Mouse (Mus musculus): ENCODE measurements around the gene Fastkd1. TPM values are rescaled to one million over a fixed set of nuclear protein-coding genes. Genes with fewer than 3 reads are reported as not detected.
"Not testable (repeated sequence)": the region's sequence is repeated elsewhere in the genome, so short reads cannot be mapped to it uniquely, and the experiment has no call there.

The Fastkd1 gene
- total RNA-seq (2014; fragmentation: Nextera tagmentation): 16.4 and 19.6 TPM in 2 replicates
- 14.3 and 16.8 TPM in 2 replicates for total RNA-seq (2017)

DNA sequence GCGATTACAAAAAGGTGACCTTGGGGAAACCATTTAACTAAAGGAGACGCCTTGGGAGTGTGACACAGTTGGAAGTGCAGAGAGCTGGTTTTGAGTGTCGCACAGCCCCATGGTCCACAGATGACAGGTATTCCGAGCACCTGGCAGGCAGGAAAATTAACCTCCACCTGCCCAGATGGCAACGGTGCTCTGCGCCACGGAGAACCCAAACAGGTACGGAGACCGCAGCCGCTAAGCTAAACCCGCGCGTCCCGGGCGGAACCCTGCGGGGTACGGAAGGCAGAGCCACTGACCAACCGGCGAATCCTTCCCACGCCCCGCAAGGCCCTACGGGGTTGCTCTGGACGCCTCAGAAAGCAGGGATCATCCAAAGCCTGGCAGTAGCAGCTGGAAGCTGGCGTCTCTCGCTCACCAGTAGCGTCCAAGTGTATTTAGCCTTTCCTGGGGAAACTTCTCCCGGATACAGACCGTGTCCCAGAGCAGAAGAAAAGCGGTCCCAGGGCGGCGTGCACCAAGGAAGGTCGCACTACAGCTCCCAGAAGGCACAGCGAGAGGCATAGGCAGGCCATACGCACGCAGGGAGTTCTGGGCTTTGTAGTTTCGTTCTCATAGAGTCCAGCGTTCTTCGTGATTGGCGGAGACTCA, at the start of gene Fastkd1:
Gene Fastkd1, minus strand, starts transcription at position 536 of the 645 bp plus-strand sequence.
- peak; percentile 95 for ATAC-seq (replicated peaks; ENCODE audit: poor library complexity, severe bottlenecking)

GRCm38 (mm10) chr2:69760980-69761379, 47.7 kb upstream of the Fastkd1 start:
- ATAC-seq (replicated peaks; ENCODE audit: poor library complexity, severe bottlenecking): no peak

DNA sequence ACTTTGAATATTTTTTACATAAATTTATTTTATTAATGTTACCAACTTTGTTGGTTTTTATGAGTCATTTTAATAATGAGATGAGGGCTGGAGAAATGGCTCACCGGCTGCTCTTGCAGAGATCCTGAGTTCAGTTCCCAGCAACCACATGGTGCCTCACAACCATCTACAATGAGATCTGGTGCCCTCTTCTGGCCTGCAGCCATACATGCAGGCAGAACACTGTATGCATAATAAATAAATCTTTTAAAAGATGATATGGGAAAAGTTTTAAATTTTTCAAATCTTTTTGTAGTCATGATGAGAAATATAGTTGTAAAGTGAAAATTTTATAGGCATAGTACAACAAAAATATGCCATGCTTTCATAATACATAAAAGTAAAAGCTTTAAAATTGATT, 31.8 kb upstream of the Fastkd1 start:
- ATAC-seq (replicated peaks; ENCODE audit: poor library complexity, severe bottlenecking): no peak

DNA sequence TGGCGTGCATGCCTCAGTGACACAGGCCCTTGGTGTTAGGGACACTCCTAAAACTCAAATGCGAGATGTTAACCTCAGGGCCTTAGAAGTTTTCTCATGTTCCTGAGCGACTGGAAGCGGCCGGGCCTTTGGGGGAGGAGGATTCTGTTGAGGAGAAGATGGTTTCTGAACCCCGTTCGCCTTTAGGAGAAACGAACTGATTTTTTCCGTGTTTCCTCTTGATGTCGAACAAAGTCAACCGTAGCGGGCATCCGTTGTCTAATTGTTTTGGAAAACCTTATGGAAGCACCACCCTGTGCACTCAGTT, 10.2 kb upstream of the Fastkd1 start:
- no peak for ATAC-seq (replicated peaks; ENCODE audit: poor library complexity, severe bottlenecking)

- ATAC-seq (replicated peaks; ENCODE audit: poor library complexity, severe bottlenecking): peak; percentile 81
Observed at GRCm38 (mm10) chr2:69722650-69723518, 9.6 kb upstream of the Fastkd1 start.

- no peak for ATAC-seq (replicated peaks; ENCODE audit: poor library complexity, severe bottlenecking)
Observed at GRCm38 (mm10) chr2:69722273-69722649, 8.9 kb upstream of the Fastkd1 start, which contains the start of gene Ppig. TSS of gene Ppig (plus strand) at chr2:69722545.

GRCm38 (mm10) chr2:69719121-69719520, 5.8 kb upstream of the Fastkd1 start:
- ATAC-seq (replicated peaks; ENCODE audit: poor library complexity, severe bottlenecking): no peak; the same call in 1 of the 2 replicates

DNA sequence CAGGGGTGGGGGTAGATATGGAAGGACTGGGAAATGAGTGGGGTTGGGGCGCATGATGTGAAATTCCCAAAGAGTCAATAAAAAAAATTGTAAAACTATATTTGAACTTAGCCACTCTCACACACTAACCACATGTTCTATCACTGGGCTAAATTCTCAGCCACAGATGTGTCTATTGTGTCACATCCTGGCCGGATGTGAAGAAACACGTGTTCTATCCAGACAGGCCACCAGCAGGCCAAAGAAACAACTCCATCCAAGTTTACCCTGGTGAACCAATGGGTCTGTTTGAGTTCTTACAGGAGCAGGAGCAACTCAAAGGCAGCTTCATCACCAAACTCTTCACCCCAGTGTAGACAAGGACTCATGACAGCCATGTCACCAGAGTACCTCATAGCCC, 3.2 kb upstream of the Fastkd1 start:
- ATAC-seq (replicated peaks; ENCODE audit: poor library complexity, severe bottlenecking): peak; percentile 67

DNA sequence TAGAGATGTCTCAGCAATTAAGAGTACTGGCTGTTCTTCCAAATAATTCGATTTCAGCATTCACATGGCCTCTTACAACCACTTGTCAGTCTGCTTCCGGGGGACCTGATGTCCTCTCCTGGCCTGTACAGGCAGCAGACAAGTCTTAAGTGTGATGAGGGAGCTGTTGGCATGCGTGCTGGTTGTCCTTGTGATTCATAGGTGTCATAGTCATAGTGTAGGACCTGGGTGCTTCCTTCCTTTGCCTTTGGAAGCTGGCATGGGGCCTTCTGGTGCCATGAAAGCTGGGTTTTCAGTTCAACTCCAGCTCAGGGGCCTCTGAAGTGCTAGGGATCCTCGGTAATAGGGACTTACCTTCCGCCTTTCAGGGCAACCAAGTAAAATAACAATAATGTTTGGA, 810 bp upstream of the Fastkd1 start:
- ATAC-seq (replicated peaks; ENCODE audit: poor library complexity, severe bottlenecking): no peak

- ATAC-seq (replicated peaks; ENCODE audit: poor library complexity, severe bottlenecking): no peak
Observed at GRCm38 (mm10) chr2:69713626-69714014, 304 bp upstream of the Fastkd1 start.

DNA sequence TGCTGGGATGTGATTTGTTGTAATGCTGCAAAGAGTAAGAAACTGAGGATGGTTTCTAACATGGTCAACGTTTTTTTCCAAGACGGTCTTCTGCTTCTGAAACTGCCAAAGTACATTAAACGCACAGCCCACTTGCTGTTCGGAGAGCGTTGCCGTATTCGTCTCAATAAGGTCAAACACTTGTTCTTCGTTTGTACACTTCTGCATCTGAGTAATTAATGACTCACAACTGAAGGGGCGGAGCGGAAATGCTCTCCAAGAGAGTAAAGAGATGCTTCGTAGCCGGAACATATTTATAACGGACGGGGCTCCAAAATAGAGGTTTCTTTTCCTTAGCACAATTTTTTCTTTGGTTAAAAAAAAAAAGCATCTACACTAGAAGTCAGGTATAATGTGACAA, 1.1 kb downstream of the Fastkd1 start:
- no peak for ATAC-seq (replicated peaks; ENCODE audit: poor library complexity, severe bottlenecking)

- no peak for ATAC-seq (replicated peaks; ENCODE audit: poor library complexity, severe bottlenecking)
Observed at GRCm38 (mm10) chr2:69700446-69700845, 12.9 kb downstream of the Fastkd1 start.

DNA sequence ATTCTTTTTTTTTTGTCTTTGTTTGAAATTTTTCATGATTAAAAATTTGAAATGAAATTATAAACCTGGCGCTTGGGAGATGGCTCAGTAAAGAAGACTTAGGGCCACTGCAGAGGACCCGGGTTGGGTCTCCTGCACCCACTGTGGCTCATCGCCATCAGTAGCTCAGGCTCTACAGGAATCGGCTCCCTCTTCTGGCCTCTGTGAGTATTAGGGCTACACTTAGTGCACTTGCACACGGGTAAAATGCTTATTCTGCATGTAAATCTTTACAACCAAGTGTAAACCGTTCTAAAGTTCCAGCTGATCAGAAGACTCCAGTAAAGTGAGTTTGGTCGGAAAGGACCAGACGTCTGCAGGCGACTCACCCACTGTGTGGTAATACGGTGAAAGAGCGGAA, 19.8 kb downstream of the Fastkd1 start:
- no peak for ATAC-seq (replicated peaks; ENCODE audit: poor library complexity, severe bottlenecking)

- ATAC-seq (replicated peaks; ENCODE audit: poor library complexity, severe bottlenecking): no peak
Observed at GRCm38 (mm10) chr2:69690843-69691242, 22.5 kb downstream of the Fastkd1 start.

DNA sequence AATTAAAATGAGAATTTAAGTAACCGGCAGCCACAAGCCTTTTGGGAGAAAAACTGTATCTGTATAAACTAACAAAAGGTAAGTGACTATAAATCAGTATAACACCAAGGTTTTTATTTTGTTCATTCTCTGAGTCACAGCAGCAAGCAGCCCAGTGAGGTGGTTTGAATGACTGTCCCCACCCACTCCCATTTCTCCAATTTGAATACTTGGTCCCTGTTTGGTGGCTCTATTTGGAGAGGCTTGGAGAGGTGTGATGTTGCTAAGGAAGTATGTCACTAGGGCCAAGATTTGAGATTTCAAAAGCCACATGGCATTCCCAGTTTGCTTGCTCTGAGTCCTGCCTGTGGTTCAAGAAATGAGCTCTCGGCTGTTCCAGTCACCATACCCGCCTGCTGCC, 23.1 kb downstream of the Fastkd1 start:
- ATAC-seq (replicated peaks; ENCODE audit: poor library complexity, severe bottlenecking): no peak

- no peak for ATAC-seq (replicated peaks; ENCODE audit: poor library complexity, severe bottlenecking)
Observed at GRCm38 (mm10) chr2:69684488-69684887, 28.8 kb downstream of the Fastkd1 start.

- ATAC-seq (replicated peaks; ENCODE audit: poor library complexity, severe bottlenecking): no peak
Observed at GRCm38 (mm10) chr2:69683036-69683805, 30.1 kb downstream of the Fastkd1 start.

GRCm38 (mm10) chr2:69681931-69682330, 31.4 kb downstream of the Fastkd1 start:
- ATAC-seq (replicated peaks; ENCODE audit: poor library complexity, severe bottlenecking): no peak

- ATAC-seq (replicated peaks; ENCODE audit: poor library complexity, severe bottlenecking): peak; percentile 37; the same call in 1 of the 2 replicates
Observed at GRCm38 (mm10) chr2:69679990-69680389, 33.3 kb downstream of the Fastkd1 start.

GRCm38 (mm10) chr2:69677215-69677614, 36.1 kb downstream of the Fastkd1 start:
- not testable (repeated sequence) for ATAC-seq (replicated peaks; ENCODE audit: poor library complexity, severe bottlenecking)

DNA sequence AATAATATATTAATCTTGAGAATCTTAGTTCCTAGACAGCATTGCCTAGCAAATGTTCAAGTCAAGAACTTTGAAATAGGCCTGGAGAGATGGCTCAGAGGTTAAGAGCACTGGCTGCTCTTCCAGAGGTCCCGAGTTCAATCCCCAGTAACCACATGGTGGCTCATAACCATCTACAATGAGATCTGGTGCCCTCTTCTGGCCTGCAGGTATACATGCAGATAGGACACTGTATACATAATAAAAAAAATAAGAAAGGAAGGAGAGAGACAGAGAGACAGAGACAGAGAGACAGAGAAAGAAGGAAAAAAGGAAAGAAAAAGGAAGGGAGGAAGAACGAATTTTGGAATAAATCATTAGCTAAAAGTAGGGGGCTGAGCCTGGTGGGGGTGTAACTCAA, 36.6 kb downstream of the Fastkd1 start:
- ATAC-seq (replicated peaks; ENCODE audit: poor library complexity, severe bottlenecking): no peak

Measured in granulocyte monocyte progenitor cell, adult 5-6 weeks (primary cell).